Mouse (Mus musculus) liver, embryonic 11.5 days (tissue): ENCODE measurements around the gene Acsl5. TPM values are rescaled to one million over a fixed set of nuclear protein-coding genes. Genes with fewer than 3 reads are reported as not detected.
A peak's percentile ranks its signal among the peaks of the same experiment; 100 is the strongest.

Experiments used
- ATAC-seq: fragments of 200-750 bp; cut with Nextera tagmentation; replicated peaks from 2 replicates; pipeline ENCODE4 v1.8.0; 2017; ENCODE audit warnings: moderate number of reproducible peaks, mild to moderate bottlenecking, moderate TSS enrichment, moderate library complexity; ENCODE audit not compliant: low FRiP score
- DNase-seq: peaks from one replicate; pipeline ENCODE4 v3.0.0-alpha.2; 2017; ENCODE audit warnings: low spot score
- H3K27ac ChIP-seq: fragments of 300-500 bp; sonication (generic); 2 replicates; pipeline ENCODE4 v1.5.1; 2014; ENCODE audit warnings: mild to moderate bottlenecking, low read depth, low read length, control low read depth
- H3K27me3 ChIP-seq: fragments of 300-500 bp; sonication (generic); replicated peaks from 2 replicates; pipeline ENCODE4 v1.6.1; 2014; ENCODE audit warnings: low read length, mixed read lengths; ENCODE audit not compliant: control insufficient read depth, insufficient read depth
- H3K36me3 ChIP-seq: fragments of 300-500 bp; sonication (generic); 2 replicates; pipeline ENCODE4 v1.6.1; 2014; ENCODE audit warnings: mild to moderate bottlenecking, low read length, moderate library complexity, mixed read lengths; ENCODE audit not compliant: control insufficient read depth, insufficient read depth
- H3K4me1 ChIP-seq: fragments of 300-500 bp; sonication (generic); replicated peaks from 2 replicates; pipeline ENCODE4 v1.6.1; 2014; ENCODE audit warnings: low read length, mixed read lengths; ENCODE audit not compliant: control insufficient read depth, insufficient read depth
- H3K4me2 ChIP-seq: fragments of 300-500 bp; sonication (generic); 2 replicates; pipeline ENCODE4 v1.6.1; 2014; ENCODE audit warnings: mild to moderate bottlenecking, control low read depth, moderate library complexity
- H3K4me3 ChIP-seq: fragments of 300-500 bp; sonication (generic); 2 replicates; pipeline ENCODE4 v1.5.1; 2014; ENCODE audit warnings: low read depth, low read length, control low read depth
- H3K9ac ChIP-seq: fragments of 300-500 bp; sonication (generic); 2 replicates; pipeline ENCODE4 v1.6.1; 2014; ENCODE audit warnings: low read depth, low read length, control low read depth
- H3K9me3 ChIP-seq: fragments of 300-500 bp; sonication (generic); 2 replicates; pipeline ENCODE4 v1.6.1; 2016; ENCODE audit warnings: low read length, inconsistent platforms, mixed read lengths; ENCODE audit not compliant: control insufficient read depth
- WGBS: fragments of 180-500 bp; shearing (Covaris S2); extraction: QIAGEN DNeasy Blood & Tissue Kit; methylation state at CpG from one replicate; pipeline ENCODE4 v1.1.7; 2014; 5-methylcytosine and 5-hydroxymethylcytosine counted together
- polyA plus RNA-seq: library from polyadenylated mRNA; unstranded; fragments of >200 nt; fragmentation: Nextera tagmentation; extraction: Ambion mirVana; gene quantifications from 2 replicates; pipeline ENCODE4 v1.2.1, GENCODE M21; 2014

Acsl5 gene
- polyA plus RNA-seq, result 125 and 130 TPM in 2 replicates

DNA sequence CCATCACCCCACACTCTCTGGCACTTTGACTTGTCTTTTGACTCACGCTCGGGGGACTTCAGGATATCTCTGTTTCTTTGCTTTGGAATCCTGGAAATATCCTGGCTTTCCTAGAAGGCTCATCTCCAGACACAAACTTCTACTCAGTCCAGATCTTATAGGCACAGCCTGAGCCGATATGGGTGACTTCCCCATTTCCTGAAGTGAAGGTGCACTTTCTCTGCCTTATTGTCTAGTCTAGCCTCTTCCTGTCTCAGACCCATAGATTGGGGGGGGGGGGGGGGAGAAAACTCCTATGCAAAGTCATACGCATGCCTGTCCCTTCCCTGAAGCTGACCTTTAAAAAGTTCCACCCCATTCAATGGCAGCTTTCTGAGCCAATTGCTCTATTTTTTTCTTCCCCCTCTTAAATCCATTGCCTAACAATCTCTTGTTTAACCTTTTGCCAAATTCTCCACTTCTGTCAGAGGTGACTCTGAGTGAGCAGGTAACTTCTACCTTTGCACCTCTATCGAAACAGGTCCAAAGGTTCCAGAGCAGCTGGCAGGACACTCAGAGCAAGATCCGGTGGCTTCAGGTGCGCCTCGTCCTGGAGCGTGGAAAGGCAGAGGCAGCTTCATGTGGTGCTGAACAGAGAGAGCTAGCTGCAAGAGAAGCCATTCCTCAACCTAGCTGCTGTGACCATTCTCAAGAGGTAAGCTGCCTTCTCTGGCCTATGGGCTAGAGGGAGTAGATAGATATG, at the start of gene Acsl5:
Acsl5 (plus strand) TSS at position 556 of the 742 bp plus-strand sequence.
- peak within 1 kb of the TSS; percentile 81 for H3K4me3 ChIP-seq
- no peaks in the 10 kb centered on the region for H3K27me3 ChIP-seq
- ATAC-seq (no peak), DNase-seq (no peak)
- H3K4me1 ChIP-seq, result peaks cover 15% of the 10 kb centered on the region
- H3K36me3 ChIP-seq, result no peaks in the 10 kb centered on the region
- H3K9me3 ChIP-seq, result no peaks in the 10 kb centered on the region
- H3K4me2 ChIP-seq, result peak within 1 kb of the TSS; percentile 92; the same call in 1 of the 2 replicates
- no peak within 1 kb of the TSS for H3K9ac ChIP-seq
- no peak within 1 kb of the TSS for H3K27ac ChIP-seq
- 85% methylated on average over 9 of the region's 9 CpGs for WGBS

DNA sequence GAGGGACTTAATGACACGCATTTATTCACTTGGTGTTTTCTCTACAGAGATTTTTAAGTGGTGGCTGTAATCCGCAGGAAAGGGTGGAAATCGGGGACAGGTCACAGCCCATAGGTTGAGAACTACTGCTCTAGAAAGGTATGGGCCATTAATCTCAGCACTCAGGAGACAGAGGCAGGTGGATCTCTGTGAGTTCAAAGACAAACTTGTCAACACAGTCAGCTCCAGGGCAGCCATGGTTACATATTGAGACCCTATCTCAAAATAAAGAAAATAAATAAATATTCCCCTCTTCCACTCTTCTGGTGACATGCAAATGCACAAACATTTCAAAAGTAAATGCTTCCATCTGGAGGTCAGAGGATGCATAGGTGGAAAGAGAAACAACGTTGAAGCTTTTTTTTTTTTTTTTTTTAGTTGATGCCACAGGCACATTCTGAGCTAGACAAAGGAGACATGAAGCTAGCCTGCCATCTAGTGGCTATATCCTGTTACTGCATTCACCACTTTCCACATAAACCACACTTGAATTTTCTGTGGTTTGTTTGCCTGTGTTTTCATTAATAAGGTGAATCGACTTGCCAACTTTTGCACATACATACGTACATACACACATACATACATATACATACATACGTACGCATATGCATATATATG, 45.1 kb upstream of the Acsl5 start:
- H3K9me3 ChIP-seq, result no peaks in the 10 kb centered on the region
- H3K27me3 ChIP-seq, result no peaks in the 10 kb centered on the region
- no peak overlapping the region for H3K27ac ChIP-seq
- 33% methylated on average over 8 of the region's 8 CpGs for WGBS
- no peak overlapping the region for H3K4me2 ChIP-seq
- H3K9ac ChIP-seq, result no peak overlapping the region
- H3K36me3 ChIP-seq, result no peaks in the 10 kb centered on the region
- no peak for DNase-seq
- peaks cover 3% of the 10 kb centered on the region; the same call in 1 of the 2 replicates for H3K4me1 ChIP-seq
- ATAC-seq, result peak; percentile 53
- no peak overlapping the region for H3K4me3 ChIP-seq

DNA sequence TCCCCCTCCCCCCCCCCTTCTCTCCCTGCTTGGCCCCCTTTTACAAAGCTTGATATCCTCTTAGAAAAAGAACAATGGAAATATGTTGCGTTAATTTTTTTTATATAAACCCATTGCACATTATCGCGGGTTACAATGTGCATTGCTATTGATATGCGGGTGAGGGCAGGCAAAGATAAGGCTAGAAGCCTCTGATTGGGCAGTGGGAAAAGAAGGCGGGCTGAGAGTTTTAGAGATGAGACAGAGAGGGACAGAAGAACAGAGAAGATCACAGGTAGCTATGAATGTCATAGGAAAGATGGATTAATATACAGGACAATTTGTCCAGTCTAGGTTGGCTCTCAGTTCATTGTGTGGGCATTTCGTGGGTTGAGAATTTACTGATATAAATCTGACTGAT, 44.5 kb upstream of the Acsl5 start:
- no peak overlapping the region for H3K4me3 ChIP-seq
- 42% methylated on average over 6 of the region's 6 CpGs for WGBS
- no peak for DNase-seq
- peaks cover 3% of the 10 kb centered on the region; the same call in 1 of the 2 replicates for H3K4me1 ChIP-seq
- peak; percentile 85 for ATAC-seq
- no peak overlapping the region for H3K27ac ChIP-seq
- peak overlapping the region; percentile 31 for H3K4me2 ChIP-seq
- H3K36me3 ChIP-seq, result no peaks in the 10 kb centered on the region
- no peaks in the 10 kb centered on the region for H3K27me3 ChIP-seq
- H3K9me3 ChIP-seq, result no peaks in the 10 kb centered on the region
- no peak overlapping the region for H3K9ac ChIP-seq

DNA sequence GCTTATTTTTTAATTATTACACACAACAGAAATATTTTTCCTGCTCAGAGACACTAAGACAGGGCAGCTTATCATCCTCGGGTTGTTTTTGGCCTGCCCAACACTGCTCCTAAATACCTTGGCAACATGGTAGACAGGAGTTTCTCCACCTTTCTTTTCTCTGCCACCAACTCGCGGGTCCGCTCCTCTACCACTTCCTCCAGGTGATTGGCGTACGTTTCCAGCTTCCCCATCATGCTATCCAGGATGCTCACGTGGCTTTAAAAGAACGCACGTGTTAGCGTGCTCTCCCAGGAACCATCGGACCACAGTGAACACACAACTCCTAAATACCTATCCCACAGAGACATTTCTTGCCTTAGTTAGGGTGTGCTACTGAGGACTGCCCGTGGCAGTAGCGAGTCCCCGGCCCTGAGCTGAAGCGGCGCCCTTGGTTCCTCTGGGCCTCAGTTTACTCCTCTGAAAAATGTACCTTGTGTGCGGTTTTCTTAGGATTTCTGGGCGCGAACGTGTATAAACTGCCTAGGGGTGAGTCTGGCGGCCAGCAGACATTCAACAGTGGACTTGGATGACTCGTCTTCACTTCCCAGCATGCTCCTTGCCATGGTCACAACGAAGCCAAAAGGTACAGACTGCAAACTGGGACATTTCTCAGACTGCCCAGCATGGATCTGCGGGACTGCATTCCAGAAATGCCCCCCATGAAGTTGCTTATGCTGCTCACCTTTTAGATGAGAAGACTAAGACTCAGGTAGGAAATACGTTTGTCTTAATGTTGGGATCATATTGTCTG, 43.8 kb upstream of the Acsl5 start:
- 50% methylated on average over 25 of the region's 25 CpGs for WGBS
- DNase-seq, result no peak
- Histone ChIP-seq H3K36me3 (no peaks in the 10 kb centered on the region), H3K4me2 (peak overlapping the region; percentile 31), H3K27ac (no peak overlapping the region), H3K9ac (no peak overlapping the region), H3K4me3 (no peak overlapping the region), H3K4me1 (peaks cover 3% of the 10 kb centered on the region; the same call in 1 of the 2 replicates), H3K27me3 (no peaks in the 10 kb centered on the region), H3K9me3 (no peaks in the 10 kb centered on the region)
- ATAC-seq, result peak; percentile 16; the same call in 1 of the 2 replicates

DNA sequence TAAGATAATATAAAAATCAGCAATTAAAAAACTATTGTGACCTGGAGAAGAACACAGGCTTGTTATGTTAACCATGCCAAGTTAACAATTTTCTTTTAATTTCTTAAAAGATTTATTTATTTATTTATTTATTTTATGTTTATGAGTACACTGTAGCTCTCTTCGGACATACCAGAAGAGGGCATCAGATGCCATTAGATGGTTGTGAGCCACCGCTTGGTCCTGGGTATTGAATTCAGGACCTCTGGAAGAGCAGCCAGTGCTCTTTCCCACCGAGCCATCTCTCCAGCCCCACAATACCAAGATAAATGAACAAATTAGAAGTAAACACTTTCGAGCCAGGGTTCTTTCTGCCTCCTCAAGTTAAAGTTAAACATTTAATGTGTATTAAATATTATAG, 43.1 kb upstream of the Acsl5 start:
- Histone ChIP-seq H3K36me3 (no peaks in the 10 kb centered on the region), H3K9ac (no peak overlapping the region), H3K4me2 (no peak overlapping the region), H3K4me3 (no peak overlapping the region), H3K27ac (no peak overlapping the region), H3K4me1 (peaks cover 3% of the 10 kb centered on the region; the same call in 1 of the 2 replicates), H3K27me3 (no peaks in the 10 kb centered on the region), H3K9me3 (no peaks in the 10 kb centered on the region)
- DNase-seq (no peak), ATAC-seq (no peak)
- 73% methylated on average over 4 of the region's 4 CpGs for WGBS

DNA sequence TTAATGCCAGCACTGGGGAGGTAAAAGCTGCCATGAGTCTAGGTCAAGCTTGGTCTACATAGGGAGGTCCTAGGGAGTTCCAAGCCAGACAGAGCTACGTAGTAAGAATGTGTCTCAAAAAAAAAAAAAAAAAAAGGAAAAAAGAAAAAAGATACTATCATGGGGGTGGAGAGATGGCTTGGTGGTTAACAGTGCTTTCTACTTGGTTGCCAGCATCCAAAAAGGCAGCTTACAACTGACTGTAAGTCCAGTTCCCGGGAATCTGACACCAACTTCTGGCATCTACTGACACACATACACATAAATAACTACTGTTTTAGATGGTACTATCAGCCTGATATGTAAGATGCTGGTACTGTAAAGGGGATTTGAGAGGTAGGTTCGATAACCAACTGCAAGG, 42.7 kb upstream of the Acsl5 start:
- no peak overlapping the region for H3K4me2 ChIP-seq
- no peak for ATAC-seq
- H3K27ac ChIP-seq, result no peak overlapping the region
- H3K36me3 ChIP-seq, result no peaks in the 10 kb centered on the region
- H3K9ac ChIP-seq, result no peak overlapping the region
- H3K9me3 ChIP-seq, result no peaks in the 10 kb centered on the region
- H3K27me3 ChIP-seq, result no peaks in the 10 kb centered on the region
- no peak for DNase-seq
- no peak overlapping the region for H3K4me3 ChIP-seq
- peaks cover 3% of the 10 kb centered on the region; the same call in 1 of the 2 replicates for H3K4me1 ChIP-seq
- 80% methylated on average over 3 of the region's 3 CpGs for WGBS

DNA sequence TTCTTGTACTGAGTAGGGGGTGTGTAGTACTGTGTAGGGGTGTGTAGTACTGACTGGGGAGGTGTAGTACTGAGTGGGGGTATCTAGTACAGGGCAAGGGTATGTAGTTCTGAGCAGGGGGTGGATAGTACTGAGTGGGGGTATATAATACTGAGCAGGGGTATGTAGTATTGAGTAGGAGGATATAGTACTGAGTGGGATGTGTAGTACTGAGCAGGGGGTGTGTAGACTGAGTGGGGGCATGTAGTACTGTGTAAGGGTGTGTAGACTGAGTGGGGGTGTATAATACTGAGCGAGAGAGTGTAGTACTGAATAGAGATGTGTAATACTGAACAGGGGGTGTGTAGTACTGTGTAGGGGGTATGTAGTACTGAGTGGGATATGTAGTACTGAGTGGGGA, 40.0 kb upstream of the Acsl5 start:
- H3K9ac ChIP-seq, result no peak overlapping the region
- 85% methylated on average over 1 of the region's 1 CpGs for WGBS
- H3K27ac ChIP-seq, result no peak overlapping the region

DNA sequence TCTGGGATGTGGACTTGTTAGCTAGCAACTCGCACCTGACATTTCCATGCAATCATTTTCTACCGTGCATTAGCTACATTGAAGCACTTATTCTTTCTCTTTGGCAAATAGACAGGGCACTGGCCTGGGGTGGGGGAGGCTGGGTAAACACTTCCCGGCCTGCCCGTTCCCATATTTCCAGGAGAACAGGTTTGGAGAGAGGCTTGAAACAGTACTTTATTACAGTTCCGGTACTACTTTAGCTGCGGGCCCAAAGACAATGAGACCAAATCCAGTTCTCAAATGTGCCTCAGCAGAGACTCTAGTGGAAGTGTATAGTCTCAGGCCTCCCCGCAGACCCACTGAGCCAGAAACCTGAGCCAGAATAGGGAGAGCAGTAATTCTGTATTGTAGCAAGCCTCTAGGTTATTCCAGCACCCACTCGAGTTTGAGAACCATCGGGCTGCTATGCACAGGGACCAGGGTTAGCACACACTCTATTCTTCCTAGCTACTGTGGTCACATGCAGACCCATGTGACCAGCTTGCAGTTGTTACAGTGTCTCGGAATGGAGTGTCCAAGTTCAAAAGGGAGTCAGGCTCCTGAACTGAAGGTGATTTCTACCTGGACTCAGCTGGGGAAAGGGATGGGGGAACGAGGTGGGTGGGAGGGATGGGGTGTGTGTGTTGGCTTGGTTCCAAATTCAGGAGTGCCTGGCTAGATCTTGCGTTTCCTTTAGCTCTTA, 38.0 kb upstream of the Acsl5 start:
- no peak for DNase-seq
- peaks cover 6% of the 10 kb centered on the region; the same call in 1 of the 2 replicates for H3K4me1 ChIP-seq
- H3K27ac ChIP-seq, result no peak overlapping the region
- H3K36me3 ChIP-seq, result no peaks in the 10 kb centered on the region
- no peak overlapping the region for H3K4me2 ChIP-seq
- no peak for ATAC-seq
- WGBS, result 82% methylated on average over 12 of the region's 12 CpGs
- no peak overlapping the region for H3K4me3 ChIP-seq
- no peak overlapping the region for H3K9ac ChIP-seq
- no peaks in the 10 kb centered on the region for H3K9me3 ChIP-seq
- H3K27me3 ChIP-seq, result no peaks in the 10 kb centered on the region

More for the DNA sequence above, 40.0 kb upstream of the Acsl5 start:
- Histone ChIP-seq H3K27me3 (no peaks in the 10 kb centered on the region), H3K4me2 (no peak overlapping the region), H3K9me3 (no peaks in the 10 kb centered on the region), H3K4me1 (peaks cover 3% of the 10 kb centered on the region; the same call in 1 of the 2 replicates), H3K4me3 (no peak overlapping the region), H3K36me3 (no peaks in the 10 kb centered on the region)
- no peak for ATAC-seq
- no peak for DNase-seq
